Mouse (Mus musculus): ENCODE measurements around the gene Angptl2.

Gene Angptl2

DNA sequence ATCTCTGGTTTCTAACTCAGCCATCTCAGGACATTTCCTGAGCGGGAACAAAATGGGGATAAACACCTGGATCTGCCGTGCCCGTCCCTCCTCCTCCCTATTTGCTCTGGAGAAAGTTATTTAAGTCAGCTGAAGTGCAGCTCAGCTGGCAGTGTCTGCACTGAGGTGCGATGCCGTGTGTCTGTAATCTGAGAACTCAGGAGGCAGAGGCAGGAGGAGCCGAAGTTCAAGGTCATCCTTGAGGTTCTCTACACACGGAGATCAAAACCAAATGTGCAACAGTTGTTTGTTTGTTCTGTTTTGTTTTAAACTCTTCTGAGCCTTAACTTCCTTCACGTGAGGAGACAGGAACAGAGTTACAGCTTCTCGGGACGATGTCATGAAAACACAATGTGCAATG is 14.8 kb downstream of the Angptl2 start:
- no peak for DNase-seq (ENCODE audit: low spot score in 2 of 2)

DNA sequence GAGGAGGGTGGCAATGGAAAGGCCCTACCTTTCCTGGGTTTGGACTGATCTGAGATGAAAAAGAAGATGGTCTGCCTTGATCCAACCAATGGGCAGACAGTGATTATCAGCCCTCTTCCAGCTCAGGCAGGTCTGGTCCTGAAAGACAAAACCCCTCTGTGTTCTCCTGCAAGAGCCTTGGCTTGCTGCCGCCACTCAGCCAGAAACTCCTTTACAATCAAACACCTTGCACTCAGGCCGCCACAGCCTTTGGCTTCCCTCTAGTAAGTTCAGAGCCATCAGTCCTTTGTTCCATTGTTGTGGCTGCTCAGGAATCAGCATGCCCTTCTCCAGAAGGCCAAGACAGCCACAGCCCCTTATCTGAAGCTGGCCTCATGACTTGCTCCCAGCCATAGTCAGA is 15.9 kb downstream of the Angptl2 start:
- DNase-seq (ENCODE audit: low spot score in 2 of 2) = no peak

DNA sequence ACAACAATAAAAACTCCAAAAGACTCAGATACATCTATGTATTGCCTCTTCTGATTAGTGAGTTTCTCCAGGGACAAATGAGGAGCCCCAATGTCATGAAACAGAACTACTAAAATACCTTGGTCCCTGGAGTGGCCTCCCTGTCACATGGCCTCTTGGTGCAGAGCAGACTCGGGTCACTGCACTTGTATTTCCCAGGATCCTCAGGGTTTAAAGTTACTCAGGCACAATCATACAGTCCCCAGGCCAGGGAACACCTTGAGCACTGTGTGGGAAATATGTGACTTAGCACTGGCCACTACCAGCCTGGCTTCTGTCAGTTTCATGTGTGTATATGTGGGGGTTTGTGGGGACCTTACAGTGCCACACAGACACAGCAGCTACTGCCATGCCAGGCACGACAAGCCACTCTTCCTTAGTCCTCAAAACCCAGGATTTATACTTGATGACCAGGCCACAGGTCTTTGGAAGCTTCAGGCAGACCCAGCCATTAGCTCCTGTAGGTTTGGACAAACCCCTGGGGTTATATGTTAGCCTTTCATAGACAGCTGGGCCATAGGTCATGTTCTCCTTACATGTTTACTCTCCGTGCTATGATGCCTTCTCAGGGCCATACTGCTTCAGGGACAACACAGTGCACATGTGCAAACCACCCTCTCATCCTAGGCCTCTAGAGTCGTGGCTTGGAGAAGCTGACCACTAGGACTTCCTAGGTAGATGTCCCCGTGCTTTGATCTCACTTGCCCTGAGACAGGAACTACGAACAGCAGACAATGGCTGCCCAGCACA is 17.1 kb downstream of the Angptl2 start:
- no peak for DNase-seq (ENCODE audit: low spot score in 2 of 2)

DNA sequence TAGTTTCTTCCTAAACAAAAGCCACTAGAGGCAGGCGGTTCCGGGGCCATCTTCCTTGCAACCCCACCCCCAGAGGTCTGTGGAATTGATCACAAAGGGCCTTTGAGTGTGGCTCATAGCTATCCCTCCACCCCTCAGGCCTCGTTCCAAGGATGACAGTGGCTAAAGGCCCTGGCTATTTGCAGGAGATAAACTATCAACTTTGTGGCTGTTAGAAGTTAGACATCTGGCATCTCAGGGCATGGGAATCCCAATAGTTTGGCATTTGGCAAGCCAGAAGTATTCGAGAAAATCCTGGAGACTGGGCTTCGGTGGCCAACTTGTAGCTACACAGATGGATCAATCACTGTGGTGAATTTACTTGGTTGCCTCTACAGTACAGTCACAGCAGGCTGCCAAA is 18.0 kb downstream of the Angptl2 start:
- no peak for DNase-seq (ENCODE audit: low spot score in 2 of 2)

DNA sequence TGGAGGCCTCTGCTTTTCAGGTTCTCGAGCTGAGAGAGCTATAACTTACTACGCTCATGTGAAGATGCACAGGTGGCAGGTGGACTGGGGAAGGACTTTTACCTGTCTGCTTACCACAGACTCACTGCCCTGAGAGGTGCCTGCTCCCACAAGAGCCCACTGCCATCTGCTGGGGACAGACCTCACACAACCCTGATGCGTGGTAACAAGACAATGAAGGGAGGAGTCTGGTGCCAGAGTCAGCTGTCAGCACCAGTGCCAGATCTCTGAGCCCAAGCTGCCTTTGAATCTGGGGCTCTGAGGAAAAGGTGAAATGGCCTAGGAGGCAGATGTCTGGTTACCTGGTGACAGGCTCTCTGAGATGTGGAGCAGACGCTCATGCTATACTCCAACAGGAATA is 19.0 kb downstream of the Angptl2 start:
- DNase-seq (ENCODE audit: low spot score in 2 of 2) = no peak

DNA sequence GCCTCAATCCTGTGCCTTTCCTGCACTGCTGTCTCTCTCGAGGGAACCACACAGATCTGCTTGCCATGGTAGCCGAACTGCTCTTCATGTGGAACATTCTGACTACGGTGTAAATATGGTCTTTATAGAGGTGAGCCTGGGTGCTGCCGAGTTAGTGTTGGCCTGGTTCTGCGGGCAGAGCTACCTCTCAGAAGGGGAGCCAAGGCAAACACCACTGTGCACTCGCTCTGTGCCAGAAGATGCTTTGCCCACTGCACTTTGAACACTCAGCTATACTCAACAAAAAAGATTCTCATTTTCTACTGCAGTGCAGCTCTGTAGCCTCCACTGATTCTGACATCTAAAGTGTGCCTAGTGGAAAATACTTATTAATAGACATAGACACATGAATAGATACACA is 21.7 kb downstream of the Angptl2 start:
- DNase-seq (ENCODE audit: low spot score in 2 of 2) = no peak

DNA sequence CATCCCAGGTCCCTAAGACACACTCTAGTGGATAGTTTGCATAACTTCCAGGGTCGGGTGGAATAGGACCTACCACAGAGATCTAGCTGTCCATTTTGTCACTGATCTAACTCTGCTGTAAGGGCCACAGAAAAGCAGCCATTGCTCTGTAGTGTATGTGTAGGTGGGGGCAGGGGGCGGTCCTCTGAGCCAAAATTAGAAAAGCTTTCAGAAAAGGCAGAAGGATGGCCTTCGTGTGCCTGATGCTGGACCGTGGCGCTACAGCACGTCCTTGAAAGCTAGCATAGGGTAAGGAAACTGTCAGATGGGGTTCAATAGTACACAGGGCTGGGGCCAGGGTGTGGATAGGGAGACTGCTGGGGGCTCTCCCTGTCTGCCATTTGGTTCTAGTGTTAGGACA is 29.0 kb downstream of the Angptl2 start:
- DNase-seq (ENCODE audit: low spot score in 2 of 2) = no peak

DNA sequence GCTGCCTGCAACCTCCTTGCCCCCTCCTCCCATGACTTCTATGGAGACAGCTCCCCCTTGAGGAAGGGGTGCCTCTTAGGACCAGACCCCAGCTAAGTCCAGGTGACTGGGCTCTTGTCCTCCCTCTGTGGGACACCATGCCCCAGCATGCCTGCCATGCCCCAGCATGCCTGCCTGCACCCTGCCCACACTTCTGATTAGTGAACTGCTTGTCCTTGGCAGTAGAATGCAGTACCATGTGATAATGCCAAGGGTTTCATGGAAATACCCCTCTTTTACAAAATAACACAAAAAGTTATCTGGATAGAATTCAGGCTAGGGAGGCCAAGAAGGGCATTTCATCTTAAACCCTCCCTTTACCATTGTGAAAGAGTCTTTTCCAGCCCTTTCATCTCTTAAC is 29.5 kb downstream of the Angptl2 start:
- no peak for DNase-seq (ENCODE audit: low spot score in 2 of 2)

DNA sequence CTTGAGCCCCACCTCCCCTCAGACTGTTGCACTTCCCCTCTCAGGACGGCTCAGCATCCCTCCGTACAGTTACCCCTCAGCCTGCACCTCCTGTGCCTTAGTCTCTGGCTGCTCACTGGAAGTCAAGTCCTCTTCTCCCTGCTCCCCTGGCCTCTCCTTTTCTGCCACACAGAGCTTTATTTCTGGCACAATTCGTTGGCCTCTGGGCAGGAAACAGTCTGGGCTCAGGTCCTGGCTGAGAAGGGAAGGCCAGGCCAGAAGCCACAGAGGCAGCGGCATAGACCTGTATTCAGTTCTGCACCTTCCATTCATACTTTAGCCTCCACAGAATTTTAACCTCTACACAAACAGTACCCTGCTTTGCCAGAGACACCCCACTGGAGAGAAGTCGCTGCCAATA is 31.0 kb downstream of the Angptl2 start:
- DNase-seq (ENCODE audit: low spot score in 2 of 2) = no peak

DNA sequence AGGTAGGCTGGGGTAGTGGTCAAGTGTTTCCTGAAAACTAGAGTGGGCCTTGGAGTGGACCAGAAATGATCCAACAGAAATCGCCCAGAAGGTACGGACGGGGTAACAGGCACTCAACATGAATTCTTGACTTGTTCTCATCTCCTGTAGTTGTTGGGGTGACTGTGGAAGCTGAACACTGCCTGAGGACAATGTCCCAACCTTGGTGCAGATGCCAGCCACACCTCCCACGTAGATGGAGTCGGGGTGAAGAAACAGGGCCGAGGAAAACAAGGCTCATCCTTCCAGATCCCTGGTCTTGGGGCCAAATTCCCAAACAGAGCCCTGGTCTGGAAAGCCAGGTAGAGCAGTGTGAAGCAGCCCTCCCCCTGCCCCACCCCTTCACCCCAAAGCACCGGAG is 32.7 kb downstream of the Angptl2 start:
- DNase-seq (ENCODE audit: low spot score in 2 of 2) = no peak

DNA sequence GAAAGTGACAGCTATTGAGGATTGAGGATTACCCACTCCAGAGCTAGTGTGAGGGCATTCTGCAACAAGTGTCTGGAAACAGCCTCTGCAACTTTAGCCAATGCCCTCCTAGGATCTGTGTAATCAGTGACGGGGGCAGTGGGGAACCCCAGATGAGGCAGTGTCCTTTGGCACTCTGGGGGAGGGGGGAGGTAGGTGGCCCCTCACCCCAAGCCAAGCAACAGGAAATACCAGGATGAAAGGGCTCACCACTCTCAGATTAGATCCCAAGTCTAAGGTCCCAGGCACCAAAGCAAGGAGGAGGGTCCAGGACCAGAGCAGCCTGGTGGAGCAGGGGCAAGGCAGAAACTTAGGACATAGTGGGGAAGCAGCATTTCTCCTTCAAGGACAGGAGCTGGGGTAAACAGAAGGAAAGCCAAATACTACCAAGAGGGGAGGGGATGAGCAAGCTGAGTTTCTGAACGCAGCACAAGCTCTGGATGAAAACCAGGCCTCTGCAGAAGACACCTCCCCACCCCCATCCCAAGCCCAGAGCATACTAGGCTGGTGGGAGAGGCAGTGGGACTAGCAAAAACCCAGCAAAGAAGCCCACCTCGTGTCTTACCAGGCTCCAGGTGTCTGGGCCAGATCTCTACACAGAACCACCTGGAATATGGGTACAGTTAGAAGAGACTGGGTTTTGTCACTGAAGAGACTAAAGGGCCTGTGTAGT is 34.2 kb downstream of the Angptl2 start:
- no peak for DNase-seq (ENCODE audit: low spot score in 2 of 2)

DNA sequence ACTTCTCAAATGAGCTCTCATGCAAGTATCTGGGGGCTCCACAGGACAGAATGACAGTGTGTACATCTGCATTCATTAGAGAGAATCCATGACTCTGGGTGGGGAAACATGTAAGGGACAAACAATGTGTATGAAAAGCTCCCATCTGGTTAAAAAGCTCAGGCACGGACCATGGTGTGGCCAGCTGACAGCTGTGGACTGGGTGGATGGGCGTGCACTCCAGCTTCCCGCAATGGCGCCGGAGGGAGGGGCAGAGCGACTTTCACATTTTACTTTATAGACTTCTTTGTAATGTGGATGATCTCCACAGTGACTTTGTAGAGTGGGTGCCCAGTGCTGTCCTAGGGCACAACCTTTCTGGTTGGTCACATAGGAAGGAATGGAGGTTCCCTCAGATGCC is 36.9 kb downstream of the Angptl2 start:
- DNase-seq (ENCODE audit: low spot score in 2 of 2) = no peak

DNA sequence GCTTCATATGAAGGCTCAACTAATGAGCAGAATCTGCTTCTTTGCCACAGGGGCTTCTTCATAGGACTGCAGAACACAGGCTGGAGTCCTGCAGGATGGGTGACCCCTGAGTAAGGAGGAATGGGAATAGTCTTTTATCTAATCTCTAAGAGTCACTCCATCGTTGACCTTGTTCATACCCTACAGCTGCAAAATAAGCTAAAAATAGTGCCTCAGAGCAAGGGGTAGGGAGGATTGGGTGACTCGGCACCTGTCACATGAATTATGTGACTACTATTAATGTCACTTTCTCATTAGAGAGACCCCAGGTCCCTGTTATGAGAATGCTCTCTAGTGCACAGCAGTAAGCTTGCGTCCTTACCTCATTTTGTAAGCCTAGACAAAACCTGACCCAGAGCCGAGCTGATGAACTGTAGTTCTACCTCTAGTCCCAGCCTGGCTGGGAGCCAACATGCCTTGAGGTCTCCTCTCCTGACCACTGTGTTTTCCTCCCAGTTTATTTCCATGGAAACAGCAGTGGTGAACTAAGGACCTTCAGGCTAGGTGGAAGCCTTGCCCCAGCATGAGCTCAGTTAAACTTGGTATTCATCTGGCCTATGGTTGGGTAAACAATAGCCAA is 37.8 kb downstream of the Angptl2 start:
- no peak for DNase-seq (ENCODE audit: low spot score in 2 of 2)

DNA sequence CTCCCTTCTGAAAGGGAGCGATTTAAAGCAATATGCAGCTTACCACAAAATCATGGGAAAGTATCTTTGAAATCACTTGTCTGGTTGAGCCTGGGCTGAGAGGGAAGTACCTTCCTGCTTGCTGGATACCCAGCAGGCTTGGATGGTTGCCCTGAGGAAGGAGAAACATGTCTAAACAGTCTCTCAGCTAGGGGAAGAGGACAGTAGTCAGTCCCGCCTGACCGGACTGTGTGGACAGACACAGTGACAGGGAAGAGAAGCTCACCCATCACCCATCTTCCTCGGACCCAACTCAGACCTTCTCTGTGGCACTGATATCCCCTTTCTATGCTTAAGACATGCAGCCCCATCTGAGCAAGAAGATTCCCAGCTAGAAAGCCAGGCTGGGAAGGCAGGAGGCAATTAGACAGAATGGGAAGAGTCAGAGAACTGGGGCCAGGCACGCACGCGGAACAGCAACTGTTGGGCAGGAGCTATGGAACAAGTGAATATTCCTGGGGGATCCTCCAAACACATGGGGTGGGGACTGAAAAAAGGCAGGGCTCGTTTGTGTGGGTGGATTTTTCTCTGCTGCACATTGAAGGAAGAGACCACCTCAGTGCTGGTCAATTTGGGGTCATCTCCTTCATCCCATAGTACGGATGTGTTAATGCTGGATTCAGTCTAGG is 38.6 kb downstream of the Angptl2 start:
- DNase-seq (ENCODE audit: low spot score in 2 of 2) = no peak

DNA sequence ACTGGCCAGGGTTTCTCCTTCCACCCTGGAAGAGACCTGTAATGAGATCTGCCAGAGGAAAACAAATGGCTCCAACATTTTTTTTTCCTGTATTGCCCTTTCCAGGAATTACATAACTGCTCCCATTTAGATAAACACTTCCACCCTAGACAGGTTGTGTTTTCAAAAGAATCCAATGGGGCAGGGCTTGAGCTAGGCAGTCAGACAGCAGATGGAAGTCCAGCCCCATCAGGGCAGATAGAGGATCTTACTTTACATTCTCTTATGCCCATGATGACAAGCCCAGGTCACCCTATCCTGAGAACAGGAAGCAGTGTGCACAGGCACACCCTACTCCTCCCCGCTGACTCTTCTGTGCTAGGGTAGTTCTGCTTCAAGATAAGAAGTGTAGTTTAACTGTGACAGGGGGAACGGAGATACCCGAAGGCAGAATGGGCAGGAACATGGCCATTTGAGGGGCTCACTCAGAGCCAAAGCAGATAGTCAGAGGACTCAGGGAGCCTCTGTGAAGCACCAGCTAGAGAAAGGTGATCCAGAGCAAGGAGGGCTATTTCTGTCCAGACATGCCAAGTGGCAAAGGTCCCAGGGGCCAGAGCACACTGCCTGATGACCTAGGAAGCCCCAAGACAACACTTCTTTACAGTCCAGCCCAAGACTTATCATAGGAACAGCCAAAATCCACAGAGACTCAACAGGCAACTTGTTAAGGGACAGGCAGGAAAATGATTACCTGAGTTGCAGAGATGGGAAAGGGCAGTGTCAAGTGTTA is 41.1 kb downstream of the Angptl2 start:
- no peak for DNase-seq (ENCODE audit: low spot score in 2 of 2)

DNA sequence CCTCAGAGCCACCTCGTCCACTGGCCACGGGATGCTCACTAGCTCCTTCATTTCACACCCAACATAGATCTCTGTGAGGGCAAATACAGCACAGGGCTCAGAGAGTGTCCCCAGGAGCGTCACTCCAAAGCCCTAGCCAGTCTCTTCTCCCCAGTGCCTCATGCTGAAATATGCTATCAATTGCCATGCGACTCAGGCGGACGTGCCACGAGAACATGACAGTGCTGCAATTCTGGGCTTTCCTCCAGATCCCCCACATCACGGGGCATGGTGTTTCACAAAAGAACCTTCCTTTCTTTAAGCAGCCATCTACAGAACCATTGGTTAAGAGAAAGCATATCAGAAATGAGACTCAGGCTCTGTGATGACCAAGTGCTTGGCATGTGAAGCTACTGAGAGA is 44.9 kb downstream of the Angptl2 start:
- DNase-seq (ENCODE audit: low spot score in 2 of 2) = peak; percentile 68

DNA sequence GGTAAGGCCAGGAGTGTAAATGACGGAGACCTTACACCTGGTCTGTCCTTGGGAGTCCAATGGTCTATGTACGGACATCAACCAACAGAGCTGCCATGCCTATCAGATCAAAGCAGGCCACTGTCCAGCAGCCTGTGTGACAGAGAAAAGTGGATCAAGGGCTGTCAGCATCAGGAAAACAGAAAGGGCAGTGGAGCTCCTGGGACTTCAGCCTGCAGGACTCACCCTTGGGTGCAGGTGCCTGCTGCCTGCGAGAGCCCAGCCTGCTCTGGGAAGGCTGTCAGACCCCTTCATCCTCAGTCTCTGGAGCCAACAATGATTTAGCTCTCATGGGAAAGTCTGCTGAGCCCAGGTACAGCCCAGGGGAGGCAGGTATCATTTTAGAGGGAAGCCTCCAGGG is 45.6 kb downstream of the Angptl2 start:
- no peak for DNase-seq (ENCODE audit: low spot score in 2 of 2)

DNA sequence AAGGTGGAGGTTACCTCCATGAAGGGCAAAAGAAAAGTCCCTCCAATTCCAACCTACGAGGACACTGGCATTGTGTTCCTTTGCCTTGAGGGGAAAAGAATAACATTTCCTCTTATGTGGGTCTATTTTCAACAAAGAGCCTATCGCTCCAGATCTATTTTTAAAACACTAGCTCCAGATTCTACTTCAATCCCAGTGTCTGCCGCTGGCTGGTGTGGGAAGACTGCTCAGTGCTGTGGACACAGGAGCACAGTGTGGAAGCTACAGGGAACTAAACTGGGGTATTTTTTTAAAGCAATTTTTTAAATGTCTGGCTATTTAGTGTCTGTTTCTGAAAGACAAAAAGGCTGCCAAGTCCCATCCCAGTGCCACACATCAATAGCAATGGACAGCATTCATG is 49.9 kb downstream of the Angptl2 start:
- DNase-seq (ENCODE audit: low spot score in 2 of 2) = peak in 1 of 2 experiments; percentile 54

DNA sequence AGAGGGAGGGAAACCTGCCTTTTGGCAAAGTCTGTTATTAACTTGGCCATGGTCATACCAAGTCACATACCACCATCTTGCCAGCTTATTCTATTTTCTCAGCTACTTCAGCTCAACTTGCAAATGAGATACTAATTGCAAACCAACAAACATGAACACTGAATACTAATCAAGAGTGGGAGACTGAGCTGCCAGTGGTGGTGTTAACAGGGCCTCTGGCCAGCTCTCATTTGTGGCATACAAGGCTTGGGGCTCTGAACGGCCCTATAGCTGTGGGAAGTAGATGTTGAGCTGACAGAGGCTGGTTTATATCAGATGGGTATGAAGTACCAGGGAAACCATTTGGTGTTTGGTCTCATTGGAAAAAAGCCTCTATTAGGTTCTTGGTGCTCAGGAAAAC is 51.2 kb downstream of the Angptl2 start:
- no peak for DNase-seq (ENCODE audit: low spot score in 2 of 2)

DNA sequence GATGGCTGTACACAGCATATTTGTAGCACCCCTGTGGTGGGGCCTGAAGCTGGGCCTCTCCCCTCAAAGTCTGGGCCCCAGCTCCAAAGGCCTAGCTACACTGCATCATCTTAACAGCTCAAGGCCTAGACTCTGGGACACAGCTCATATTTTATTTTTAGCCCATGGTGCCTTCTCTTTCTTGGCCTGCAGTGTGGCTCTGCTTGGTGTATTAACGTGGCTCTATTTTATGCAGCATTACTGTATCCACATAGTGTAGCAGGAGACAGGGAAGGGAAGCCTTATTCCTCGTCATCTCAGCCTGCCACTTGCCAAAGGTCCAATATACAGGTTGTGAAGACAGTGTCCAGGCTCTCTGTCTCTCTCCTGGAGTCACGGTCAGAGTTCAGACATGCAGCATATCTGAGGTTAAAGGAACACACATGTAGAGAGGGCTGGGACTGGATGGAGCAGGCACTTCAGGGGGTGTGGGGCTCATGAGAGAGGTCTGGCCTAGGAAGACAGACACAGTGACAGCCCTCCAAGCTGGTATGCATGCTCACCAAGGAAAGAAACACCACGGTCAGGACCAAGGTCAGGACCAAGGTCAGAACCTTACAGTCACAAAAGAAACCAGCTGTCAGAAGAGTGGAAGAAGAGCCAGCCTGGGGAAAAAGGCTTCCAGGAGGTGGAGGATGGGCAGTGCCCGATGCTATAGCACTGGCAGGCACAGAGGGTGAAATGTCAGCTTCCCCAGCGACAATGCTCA is 52.7 kb downstream of the Angptl2 start:
- DNase-seq (ENCODE audit: low spot score in 2 of 2) = no peak

DNA sequence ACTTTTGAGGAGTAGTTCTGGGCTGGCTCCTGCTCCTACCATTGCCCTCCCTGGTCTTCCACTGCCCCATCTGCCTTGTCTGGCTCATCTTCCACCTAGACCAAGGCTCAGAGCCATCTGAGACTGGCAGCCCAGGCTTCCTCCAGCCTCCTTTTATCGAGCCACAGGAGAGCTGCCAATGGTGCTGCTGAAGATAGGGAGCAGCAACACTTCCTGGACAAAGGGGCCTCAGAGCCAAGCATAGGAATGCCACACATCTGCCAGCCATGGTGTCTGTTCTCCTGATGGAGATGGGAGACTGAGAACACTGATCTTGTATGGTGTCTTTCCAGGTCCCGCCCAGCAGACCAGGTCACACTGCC is 53.2 kb downstream of the Angptl2 start:
- DNase-seq (ENCODE audit: low spot score in 2 of 2) = no peak

All from right cerebral cortex, postnatal 36 days (tissue).